Comparison of ENCODE assay signal across 29 mouse cellular contexts in genomic region chr3:62194421-62194820, GRCm38 (mm10).
DNase-seq lines count a peak whose midpoint lies in the region; ATAC-seq lines count a peak whose summit lies in the region.
"Had no signal": no experiment of that assay in that cellular context is flagged by ENCODE, and none has a peak within 500 bp of the region (broad histone marks: within the 10 kb centered on the region; RNA-seq: fewer than 3 reads in every experiment).

No protein-coding gene starts in this region.

- H3K4me3 ChIP-seq in midbrain, embryonic 15.5 days, result no peak overlapping the region
- H3K4me3 ChIP-seq: embryonic facial prominence, embryonic 10.5 days; embryonic facial prominence, embryonic 13.5 days; erythroblast, embryonic 14.5 days; forebrain, embryonic 12.5 days; forebrain, embryonic 15.5 days; gastrocnemius, adult 2 months; hindbrain, embryonic 12.5 days; hindbrain, embryonic 15.5 days had no signal

- no peaks in the 10 kb centered on the region for H3K27me3 ChIP-seq in midbrain, embryonic 15.5 days (replicated peaks)
- H3K27me3 ChIP-seq: CH12.LX; embryonic facial prominence, embryonic 13.5 days; forebrain, embryonic 12.5 days; forebrain, embryonic 15.5 days; hindbrain, embryonic 12.5 days; hindbrain, embryonic 15.5 days had no signal

- H3K9ac ChIP-seq in midbrain, embryonic 15.5 days, result no peak overlapping the region
- H3K9ac ChIP-seq: embryonic facial prominence, embryonic 13.5 days; forebrain, embryonic 12.5 days; forebrain, embryonic 15.5 days; hindbrain, embryonic 12.5 days; hindbrain, embryonic 15.5 days had no signal

- WGBS in midbrain, embryonic 15.5 days, result 93% methylated on average over 4 of the region's 4 CpGs

- H3K4me2 ChIP-seq in midbrain, embryonic 15.5 days, result no peak overlapping the region
- H3K4me2 ChIP-seq: embryonic facial prominence, embryonic 13.5 days; forebrain, embryonic 12.5 days; forebrain, embryonic 15.5 days; heart, embryonic 11.5 days; hindbrain, embryonic 12.5 days; hindbrain, embryonic 15.5 days had no signal

- peak; percentile 7 for DNase-seq in left cerebral cortex, adult 11 months (ENCODE audit: low spot score)
- no peak for DNase-seq in left cerebral cortex, postnatal 4 days
- DNase-seq in right cerebral cortex, adult 2 months (ENCODE audit: low spot score in 2 of 2), result peak; percentile 10 to 28
- DNase-seq in right cerebral cortex, postnatal 14 days, result no peak
- DNase-seq in frontal cortex, postnatal 36 days (ENCODE audit: low spot score in 2 of 2), result peak; percentile 13 to 62
- DNase-seq in telencephalon, adult 2 months (ENCODE audit: low read depth, low spot score), result peak; percentile 61
- no peak for DNase-seq in adrenal gland, postnatal 36 days
- DNase-seq: adrenal gland, postnatal 10 days; B cell, adult 2 months; cerebellum, adult 11-12 months; cerebellum, adult 8-10 months; cerebellum, postnatal 10 days; cerebellum, postnatal 36 days; embryo, embryonic 11 days; gastrocnemius, adult 2 months; gastrocnemius, postnatal 14 days; heart, adult 11 months had no signal

- H3K9me3 ChIP-seq in midbrain, embryonic 15.5 days, result no peaks in the 10 kb centered on the region
- H3K9me3 ChIP-seq: embryonic facial prominence, embryonic 10.5 days; embryonic facial prominence, embryonic 13.5 days; forebrain, embryonic 12.5 days; forebrain, embryonic 15.5 days; G1E; hindbrain, embryonic 12.5 days; hindbrain, embryonic 15.5 days had no signal

- no peak for ATAC-seq in midbrain, embryonic 15.5 days (replicated peaks)
- ATAC-seq: forebrain, embryonic 15.5 days; Patski had no signal

- no peaks in the 10 kb centered on the region for H3K36me3 ChIP-seq in midbrain, embryonic 15.5 days (replicated peaks)
- H3K36me3 ChIP-seq: embryonic facial prominence, embryonic 10.5 days; embryonic facial prominence, embryonic 13.5 days; forebrain, embryonic 12.5 days; forebrain, embryonic 15.5 days; G1E; hindbrain, embryonic 12.5 days; hindbrain, embryonic 15.5 days had no signal

- H3K4me1 ChIP-seq in midbrain, embryonic 15.5 days, result no peaks in the 10 kb centered on the region
- H3K4me1 ChIP-seq: embryonic facial prominence, embryonic 10.5 days; embryonic facial prominence, embryonic 13.5 days; forebrain, embryonic 12.5 days; forebrain, embryonic 15.5 days; hindbrain, embryonic 12.5 days; hindbrain, embryonic 15.5 days had no signal

- H3K27ac ChIP-seq in midbrain, embryonic 15.5 days, result no peak overlapping the region
- H3K27ac ChIP-seq: embryonic facial prominence, embryonic 10.5 days; embryonic facial prominence, embryonic 13.5 days; forebrain, embryonic 12.5 days; forebrain, embryonic 15.5 days; gastrocnemius, adult 2 months; hindbrain, embryonic 12.5 days; hindbrain, embryonic 15.5 days had no signal

- intact Hi-C loops in left cerebral cortex, postnatal 4 days (cut with DNase I), result loop anchor here (10.0 kb wide), 1 partner anchor 950 kb away; no protein-coding TSS in a partner anchor

Comparison
In these comparisons a context has a peak if more than half of its experiments do, and no peak if none do; other contexts are left out.
1. DNase-seq: peak in left cerebral cortex, adult 11 months (single experiment), right cerebral cortex, adult 2 months (2 of 2), frontal cortex, postnatal 36 days (2 of 2) and telencephalon, adult 2 months (single experiment); none in left cerebral cortex, postnatal 4 days (single experiment), right cerebral cortex, postnatal 14 days (single experiment) and adrenal gland, postnatal 36 days (0 of 2).